Mouse (Mus musculus) cerebellum, adult 11 months (tissue): ENCODE results near the gene Acot2.

Experiments used
- DNase-seq: peaks from one replicate; pipeline ENCODE4 v3.0.0; 2022

The Acot2 gene

DNA sequence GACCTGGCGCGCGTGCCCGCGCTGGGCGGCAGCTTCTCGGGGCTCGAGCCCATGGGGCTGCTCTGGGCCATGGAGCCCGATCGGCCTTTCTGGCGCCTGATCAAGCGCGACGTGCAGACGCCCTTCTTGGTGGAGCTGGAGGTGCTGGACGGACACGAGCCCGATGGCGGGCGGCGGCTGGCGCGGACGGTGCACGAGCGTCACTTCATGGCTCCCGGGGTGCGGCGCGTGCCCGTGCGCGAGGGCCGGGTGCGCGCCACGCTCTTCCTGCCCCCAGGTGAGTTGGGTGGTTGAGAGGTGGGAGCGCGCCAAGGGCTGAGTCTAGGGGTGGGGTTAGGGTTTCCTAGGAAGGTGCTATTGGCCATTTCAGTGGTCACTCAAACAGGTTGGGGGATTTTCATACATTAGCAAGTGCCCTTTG lies 51.0 kb downstream of the Acot2 start, which contains the start of gene Gm49366:
TSS of gene Gm49366 (plus strand) at position 245 of the 421 bp plus-strand sequence.
- DNase-seq = peak; percentile 47

DNA sequence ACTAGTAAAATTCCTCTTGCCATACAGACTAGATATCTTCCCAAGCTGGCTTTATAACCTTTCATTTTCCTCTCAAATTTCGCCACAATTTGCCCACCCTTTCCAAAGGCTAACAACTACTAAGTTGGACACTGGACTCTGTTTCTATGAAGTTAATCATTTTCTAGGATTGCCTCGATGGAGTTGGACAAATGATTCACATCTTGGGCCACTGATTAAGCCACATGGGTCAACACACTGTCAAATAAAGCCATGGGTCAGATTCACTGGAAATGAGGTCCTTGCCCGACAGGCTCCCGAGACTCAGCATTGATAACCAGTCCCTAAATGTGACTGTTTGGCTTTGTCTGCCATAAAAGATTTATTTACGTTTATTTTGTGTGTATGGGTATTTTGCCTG lies 54.6 kb downstream of the Acot2 start:
- no peak for DNase-seq
